Comparison of ENCODE assay signal across 8 mouse cellular contexts in genomic region chr1:165834633-165834975, GRCm38 (mm10). TPM values are rescaled to one million over a fixed set of nuclear protein-coding genes. Genes with fewer than 3 reads are reported as not detected.
DNase-seq lines count a peak whose midpoint lies in the region; ATAC-seq and TF ChIP-seq lines count a peak whose summit lies in the region.
"Had no signal": no experiment of that assay in that cellular context is flagged by ENCODE, and none has a peak within 500 bp of the region (broad histone marks: within the 10 kb centered on the region; RNA-seq: fewer than 3 reads in every experiment).

No protein-coding gene starts in this region.

- DNase-seq in liver, embryonic 13.5 days: no peak
- no peak for DNase-seq in liver
- DNase-seq in hindbrain, embryonic 11.5 days (ENCODE audit: low spot score): no peak
- DNase-seq in liver, postnatal 0 days: no peak
- no peak for DNase-seq in stomach, postnatal 0 days (ENCODE audit: low spot score)
- DNase-seq in spleen, postnatal 10 days (ENCODE audit: low spot score in 2 of 2): no peak
- DNase-seq in cerebellum, adult 11 months: no peak
- DNase-seq: adrenal gland, adult 8-10 months had no signal

- no peak overlapping the region for H3K9ac ChIP-seq in liver, embryonic 13.5 days
- no peak overlapping the region for H3K9ac ChIP-seq in hindbrain, embryonic 11.5 days (ENCODE audit: low read depth, low read length)
- no peak overlapping the region for H3K9ac ChIP-seq in liver, postnatal 0 days (replicated peaks)
- H3K9ac ChIP-seq in stomach, postnatal 0 days (ENCODE audit: low read length): no peak overlapping the region

- 0 out of 2 replicates have a peak overlapping the region, but pooled peaks have one; percentile 8 for H3K4me2 ChIP-seq in liver, embryonic 13.5 days
- H3K4me2 ChIP-seq in hindbrain, embryonic 11.5 days (replicated peaks; ENCODE audit: low read depth, low read length): no peak overlapping the region
- peak overlapping the region; percentile 4; the same call in 1 of the 2 replicates for H3K4me2 ChIP-seq in liver, postnatal 0 days (ENCODE audit: low read depth, low read length)
- H3K4me2 ChIP-seq in stomach, postnatal 0 days (replicated peaks; ENCODE audit: low read depth): peak overlapping the region; percentile 18; the same call in 1 of the 2 replicates

- no peak overlapping the region for H3K4me3 ChIP-seq in liver, embryonic 13.5 days (replicated peaks)
- no peak overlapping the region for H3K4me3 ChIP-seq in hindbrain, embryonic 11.5 days (ENCODE audit: low read depth, low read length)
- H3K4me3 ChIP-seq in liver, postnatal 0 days (ENCODE audit: low read depth, low read length): no peak overlapping the region
- H3K4me3 ChIP-seq in stomach, postnatal 0 days (ENCODE audit: low read depth, low read length): no peak overlapping the region

- no peak overlapping the region for H3K27ac ChIP-seq in liver, embryonic 13.5 days
- peak overlapping the region; percentile 40; the same call in 1 of the 2 replicates for H3K27ac ChIP-seq in hindbrain, embryonic 11.5 days (ENCODE audit: low read depth, low read length)
- H3K27ac ChIP-seq in liver, postnatal 0 days (ENCODE audit: low read depth): no peak overlapping the region
- H3K27ac ChIP-seq in stomach, postnatal 0 days (replicated peaks): no peak overlapping the region

- TF ChIP-seq CTCF in liver, postnatal 0 days (IDR thresholded peaks at IDR 0.05; ENCODE audit: low read depth): no peak
- no peak for TF ChIP-seq CTCF in stomach, postnatal 0 days (IDR thresholded peaks at IDR 0.05; ENCODE audit: low read depth)

- WGBS in liver, embryonic 13.5 days (ENCODE audit: insufficient replicate concordance): 65% methylated on average over 12 of the region's 12 CpGs
- 35% methylated on average over 12 of the region's 12 CpGs for WGBS in hindbrain, embryonic 11.5 days
- 59% methylated on average over 12 of the region's 12 CpGs for WGBS in liver, postnatal 0 days (ENCODE audit: insufficient replicate concordance)
- whole genome bisulfite sequencing in stomach, postnatal 0 days: 20% methylated on average over 12 of the region's 12 CpGs

- H3K27me3 ChIP-seq in liver, embryonic 13.5 days: peaks cover 17% of the 10 kb centered on the region
- peaks cover 2% of the 10 kb centered on the region for H3K27me3 ChIP-seq in hindbrain, embryonic 11.5 days (ENCODE audit: control insufficient read depth, insufficient read depth, low read length)
- 0 out of 2 replicates have a peak, but pooled peaks cover 2% of the 10 kb centered on the region for H3K27me3 ChIP-seq in liver, postnatal 0 days (ENCODE audit: insufficient read depth, low read length)
- no peaks in the 10 kb centered on the region for H3K27me3 ChIP-seq in stomach, postnatal 0 days (ENCODE audit: control insufficient read depth, insufficient read depth, low read length)

- H3K4me1 ChIP-seq in liver, embryonic 13.5 days (replicated peaks): peaks cover 6% of the 10 kb centered on the region; the same call in 1 of the 2 replicates
- peaks cover 5% of the 10 kb centered on the region; the same call in 1 of the 2 replicates for H3K4me1 ChIP-seq in hindbrain, embryonic 11.5 days (replicated peaks; ENCODE audit: control insufficient read depth, insufficient read depth, low read length)
- no peaks in the 10 kb centered on the region for H3K4me1 ChIP-seq in liver, postnatal 0 days (ENCODE audit: insufficient read depth)
- H3K4me1 ChIP-seq in stomach, postnatal 0 days (replicated peaks; ENCODE audit: control insufficient read depth, insufficient read depth): peaks cover 3% of the 10 kb centered on the region; the same call in 1 of the 2 replicates

- no peak for ATAC-seq in liver, embryonic 13.5 days (ENCODE audit: low read depth)
- ATAC-seq in hindbrain, embryonic 11.5 days (ENCODE audit: low FRiP score): no peak
- no peak for ATAC-seq in liver, postnatal 0 days
- ATAC-seq in stomach, postnatal 0 days (ENCODE audit: low FRiP score, low TSS enrichment): no peak

- H3K36me3 ChIP-seq in liver, embryonic 13.5 days: no peaks in the 10 kb centered on the region
- H3K36me3 ChIP-seq in hindbrain, embryonic 11.5 days (ENCODE audit: control insufficient read depth, insufficient read depth, low read length): no peaks in the 10 kb centered on the region
- H3K36me3 ChIP-seq in liver, postnatal 0 days (replicated peaks; ENCODE audit: insufficient read depth, low read length): no peaks in the 10 kb centered on the region
- H3K36me3 ChIP-seq in stomach, postnatal 0 days (ENCODE audit: control insufficient read depth, insufficient read depth, low read length): no peaks in the 10 kb centered on the region

- H3K9me3 ChIP-seq in liver, embryonic 13.5 days (replicated peaks): no peaks in the 10 kb centered on the region
- no peaks in the 10 kb centered on the region for H3K9me3 ChIP-seq in hindbrain, embryonic 11.5 days (ENCODE audit: control insufficient read depth, low read length)
- no peaks in the 10 kb centered on the region for H3K9me3 ChIP-seq in liver, postnatal 0 days (ENCODE audit: low read length)
- no peaks in the 10 kb centered on the region for H3K9me3 ChIP-seq in stomach, postnatal 0 days (ENCODE audit: control insufficient read depth, low read length)

- no peak for TF ChIP-seq EP300 in liver, postnatal 0 days (IDR thresholded peaks at IDR 0.05; ENCODE audit: low read depth)
- no peak for TF ChIP-seq EP300 in stomach, postnatal 0 days (optimal IDR thresholded peaks at IDR 0.05)

RNA-seq across cellular contexts. Expression of gene Cd247, which starts 46.1 kb away (rescaled TPM):
- 0.09 and 0.30 TPM in 2 replicates for polyA plus RNA-seq in liver, embryonic 13.5 days (2015; fragmentation: Nextera tagmentation; extraction: Ambion mirVana)
- 0.88 and 1.3 TPM in 2 replicates for polyA plus RNA-seq in hindbrain, embryonic 11.5 days (2014; fragmentation: Nextera tagmentation; extraction: Ambion mirVana)
- 0.13 and 0.43 TPM in 2 replicates for polyA plus RNA-seq in liver, postnatal 0 days (2015; fragmentation: Nextera tagmentation; extraction: Ambion mirVana)
- polyA plus RNA-seq in stomach, postnatal 0 days (2015; fragmentation: Nextera tagmentation; extraction: Ambion mirVana): 0.24 and 0.52 TPM in 2 replicates
